Mouse (Mus musculus): ENCODE data around the gene Tnfaip3.
A peak's percentile ranks its signal among the peaks of the same experiment; 100 is the strongest.

DNA sequence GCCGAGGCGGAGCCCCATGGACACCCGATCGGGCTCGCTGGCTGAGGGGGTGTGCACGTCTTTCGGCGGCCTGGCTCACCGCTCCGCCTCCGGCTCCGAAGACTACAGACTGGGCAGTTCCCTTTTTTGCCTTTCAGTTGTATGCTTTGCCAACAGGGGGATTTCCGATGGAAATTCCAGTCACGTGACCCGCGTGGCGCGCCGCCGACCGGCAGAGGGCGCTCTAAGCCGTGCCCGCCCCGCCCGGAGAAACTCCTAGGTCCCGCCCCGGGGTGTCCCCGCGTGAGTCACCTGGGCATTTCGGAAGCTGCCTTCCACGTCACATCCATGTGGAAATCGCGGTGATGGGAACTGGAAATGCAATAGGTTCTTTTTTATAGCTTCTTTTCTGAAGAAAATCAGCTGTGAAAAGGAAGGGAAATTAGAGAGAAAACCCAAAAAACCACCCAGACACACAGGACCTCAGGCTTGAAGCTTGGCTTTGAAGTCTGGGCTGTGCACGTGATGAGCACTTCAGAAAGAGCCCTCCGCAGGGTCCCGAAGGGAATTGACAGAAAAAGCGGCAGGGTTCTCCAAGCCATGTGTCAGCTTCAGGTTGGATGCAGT, at the start of gene Tnfaip3:
- TF ChIP-seq POLR2A (IDR thresholded peaks at IDR 0.05; ENCODE audit: insufficient read length, low read depth): peak; percentile 76
- TF ChIP-seq MYOG (IDR thresholded peaks at IDR 0.05; ENCODE audit: control insufficient read depth in 1 of 3, insufficient read depth in 1 of 3, insufficient read length in 2 of 3, low read depth in 2 of 3): no peak
- TF ChIP-seq CEBPB (IDR thresholded peaks at IDR 0.05; ENCODE audit: insufficient read depth, poor library complexity, severe bottlenecking): 0 out of 2 replicates have a peak, but pooled peaks have one; percentile 37
- TF ChIP-seq USF1 (IDR thresholded peaks at IDR 0.05; ENCODE audit: low read depth): peak; percentile 98
- peak; percentile 80 for TF ChIP-seq POLR2AphosphoS2 (IDR thresholded peaks at IDR 0.05; ENCODE audit: insufficient read length, low read depth)
- no peak for TF ChIP-seq TCF12 (IDR thresholded peaks at IDR 0.05; ENCODE audit: insufficient read depth, poor library complexity, severe bottlenecking)
- no peak for TF ChIP-seq SRF (IDR thresholded peaks at IDR 0.05; ENCODE audit: control insufficient read depth, insufficient read length, low read depth)
